Mouse (Mus musculus) liver, postnatal 0 days (tissue): Measurements from ENCODE around the gene Ano10. TPM values are rescaled to one million over a fixed set of nuclear protein-coding genes. Genes with fewer than 3 reads are reported as not detected.
"Not testable (repeated sequence)": the region's sequence is repeated elsewhere in the genome, so short reads cannot be mapped to it uniquely, and the experiment has no call there.

Source experiments
- ATAC-seq: fragments of 200-750 bp; cut with Nextera tagmentation; 2 replicates; pipeline ENCODE4 v1.8.0; 2017; ENCODE audit warnings: mild to moderate bottlenecking, moderate library complexity
- DNase-seq: peaks from one replicate; pipeline ENCODE4 v3.0.0-alpha.2; 2016
- H3K27ac ChIP-seq: fragments of 300-500 bp; sonication (generic); 2 replicates; pipeline ENCODE4 v1.5.1; 2014; ENCODE audit warnings: antibody characterized with exemption, moderate library complexity, mild to moderate bottlenecking, low read depth
- H3K27me3 ChIP-seq: fragments of 300-500 bp; sonication (generic); 2 replicates; pipeline ENCODE4 v1.6.1; 2014; ENCODE audit warnings: low read length, control low read depth, mixed read lengths; ENCODE audit not compliant: insufficient read depth
- H3K36me3 ChIP-seq: fragments of 300-500 bp; sonication (generic); replicated peaks from 2 replicates; pipeline ENCODE4 v1.6.1; 2014; ENCODE audit warnings: mild to moderate bottlenecking, control low read depth, low read length, moderate library complexity, mixed read lengths; ENCODE audit not compliant: insufficient read depth
- H3K4me1 ChIP-seq: fragments of 300-500 bp; sonication (generic); 2 replicates; pipeline ENCODE4 v1.6.1; 2014; ENCODE audit warnings: antibody characterized with exemption, mild to moderate bottlenecking, control low read depth; ENCODE audit not compliant: insufficient read depth
- H3K4me2 ChIP-seq: fragments of 300-500 bp; sonication (generic); 2 replicates; pipeline ENCODE4 v1.6.1; 2014; ENCODE audit warnings: low read depth, mild to moderate bottlenecking, low read length, moderate library complexity, mixed read lengths
- H3K4me3 ChIP-seq: fragments of 300-500 bp; sonication (generic); 2 replicates; pipeline ENCODE4 v1.5.1; 2014; ENCODE audit warnings: low read depth, low read length
- H3K9ac ChIP-seq: fragments of 300-500 bp; sonication (generic); replicated peaks from 2 replicates; pipeline ENCODE4 v1.6.1; 2014; ENCODE audit warnings: mild to moderate bottlenecking, moderate library complexity
- H3K9me3 ChIP-seq: fragments of 300-500 bp; sonication (generic); 2 replicates; pipeline ENCODE4 v1.6.1; 2016; ENCODE audit warnings: mild to moderate bottlenecking, control low read depth, low read length, mixed read lengths
- CTCF ChIP-seq: sonication (generic); IDR thresholded peaks from 2 replicates; pipeline ENCODE4 v1.5.1; 2016; ENCODE audit warnings: antibody characterized with exemption, low read depth
- EP300 ChIP-seq: IDR thresholded peaks from 2 replicates; pipeline ENCODE4 v1.6.1; 2016; ENCODE audit warnings: antibody characterized with exemption, low read depth, mild to moderate bottlenecking
- WGBS: fragments of 180-500 bp; shearing (Covaris S2); extraction: QIAGEN DNeasy Blood & Tissue Kit; methylation state at CpG from one replicate; pipeline ENCODE4 v1.1.7; 2014; ENCODE audit not compliant: insufficient replicate concordance; 5-methylcytosine and 5-hydroxymethylcytosine counted together
- polyA plus RNA-seq: library from polyadenylated mRNA; unstranded; fragments of >200 nt; fragmentation: Nextera tagmentation; extraction: Ambion mirVana; gene quantifications from 2 replicates; pipeline ENCODE4 v1.2.1, GENCODE M21; 2015

Gene Ano10
- polyA plus RNA-seq, 1 experiment from 2014 or later: 13.7 TPM

GRCm38 (mm10) chr9:122325996-122326395 lies 31.8 kb upstream of the Ano10 start:
- WGBS: 80% methylated on average over 1 of the region's 1 CpGs
- H3K27ac ChIP-seq: no peak overlapping the region
- H3K9ac ChIP-seq: no peak overlapping the region
- TF ChIP-seq CTCF (no peak), EP300 (no peak)
- H3K4me3 ChIP-seq: no peak overlapping the region
- no peak overlapping the region for H3K4me2 ChIP-seq
- H3K9me3 ChIP-seq: no peaks in the 10 kb centered on the region
- H3K27me3 ChIP-seq: no peaks in the 10 kb centered on the region
- no peak for DNase-seq
- H3K36me3 ChIP-seq: no peaks in the 10 kb centered on the region
- H3K4me1 ChIP-seq: peaks cover 7% of the 10 kb centered on the region; the same call in 1 of the 2 replicates
- ATAC-seq: no peak

- H3K27ac ChIP-seq: no peak overlapping the region
- DNase-seq: no peak
- H3K4me1 ChIP-seq: peaks cover 17% of the 10 kb centered on the region
- H3K9ac ChIP-seq: no peak overlapping the region
- H3K36me3 ChIP-seq: no peaks in the 10 kb centered on the region
- no peak overlapping the region for H3K4me3 ChIP-seq
- ATAC-seq: no peak
- H3K4me2 ChIP-seq: no peak overlapping the region
- no peaks in the 10 kb centered on the region for H3K9me3 ChIP-seq
- H3K27me3 ChIP-seq: no peaks in the 10 kb centered on the region
- 56% methylated on average over 3 of the region's 3 CpGs for WGBS
- TF ChIP-seq CTCF (no peak), EP300 (no peak)
These were observed 28.1 kb upstream of the Ano10 start for GRCm38 (mm10) chr9:122322356-122322755.

DNA sequence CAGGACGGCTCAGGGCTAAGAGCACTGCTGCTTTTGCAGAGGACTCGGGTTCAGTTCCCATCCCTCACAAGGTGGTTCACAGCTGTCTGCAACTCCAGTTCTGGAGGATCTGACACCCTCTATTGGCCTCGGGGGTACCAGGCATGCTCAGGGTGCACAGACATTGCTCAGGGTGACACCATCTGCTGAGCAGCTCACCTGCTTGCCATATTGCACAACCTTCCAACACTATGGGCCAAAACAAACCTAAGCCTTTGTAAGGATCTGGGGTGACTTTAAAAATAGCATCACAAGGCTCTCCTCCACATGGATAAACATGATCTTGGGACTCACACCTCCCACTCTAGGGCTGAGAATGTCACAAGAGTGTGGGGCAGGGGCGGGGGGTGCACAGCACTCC lies 26.4 kb upstream of the Ano10 start:
- no peak overlapping the region for H3K4me3 ChIP-seq
- DNase-seq (peak; percentile 14), ATAC-seq (peak; percentile 57; the same call in 1 of the 2 replicates)
- no peaks in the 10 kb centered on the region for H3K36me3 ChIP-seq
- H3K4me2 ChIP-seq: no peak overlapping the region
- H3K27ac ChIP-seq: no peak overlapping the region
- H3K27me3 ChIP-seq: no peaks in the 10 kb centered on the region
- no peak for TF ChIP-seq CTCF
- WGBS: 71% methylated on average over 4 of the region's 4 CpGs
- no peak overlapping the region for H3K9ac ChIP-seq
- H3K4me1 ChIP-seq: peaks cover 22% of the 10 kb centered on the region
- H3K9me3 ChIP-seq: no peaks in the 10 kb centered on the region

- WGBS: 51% methylated on average over 7 of the region's 7 CpGs
These were observed 22.3 kb upstream of the Ano10 start for GRCm38 (mm10) chr9:122316562-122316961.

GRCm38 (mm10) chr9:122315501-122315900 lies 21.3 kb upstream of the Ano10 start:
- TF ChIP-seq CTCF (no peak), EP300 (no peak)
- no peak overlapping the region for H3K4me3 ChIP-seq
- WGBS: 78% methylated on average over 11 of the region's 11 CpGs
- H3K9ac ChIP-seq: no peak overlapping the region
- DNase-seq (no peak), ATAC-seq (no peak)
- H3K36me3 ChIP-seq: no peaks in the 10 kb centered on the region
- no peak overlapping the region for H3K27ac ChIP-seq
- no peaks in the 10 kb centered on the region for H3K9me3 ChIP-seq
- no peak overlapping the region for H3K4me2 ChIP-seq
- H3K4me1 ChIP-seq: peaks cover 23% of the 10 kb centered on the region
- H3K27me3 ChIP-seq: no peaks in the 10 kb centered on the region

More at GRCm38 (mm10) chr9:122316562-122316961, 22.3 kb upstream of the Ano10 start:
- DNase-seq (no peak), ATAC-seq (peak; percentile 80)
- Histone ChIP-seq H3K27ac (peak overlapping the region; percentile 61), H3K9me3 (no peaks in the 10 kb centered on the region), H3K4me2 (0 out of 2 replicates have a peak overlapping the region, but pooled peaks have one; percentile 16), H3K36me3 (no peaks in the 10 kb centered on the region), H3K4me1 (peaks cover 23% of the 10 kb centered on the region), H3K4me3 (no peak overlapping the region), H3K9ac (no peak overlapping the region), H3K27me3 (no peaks in the 10 kb centered on the region)
- TF ChIP-seq EP300: no peak
- no peak for TF ChIP-seq CTCF

DNA sequence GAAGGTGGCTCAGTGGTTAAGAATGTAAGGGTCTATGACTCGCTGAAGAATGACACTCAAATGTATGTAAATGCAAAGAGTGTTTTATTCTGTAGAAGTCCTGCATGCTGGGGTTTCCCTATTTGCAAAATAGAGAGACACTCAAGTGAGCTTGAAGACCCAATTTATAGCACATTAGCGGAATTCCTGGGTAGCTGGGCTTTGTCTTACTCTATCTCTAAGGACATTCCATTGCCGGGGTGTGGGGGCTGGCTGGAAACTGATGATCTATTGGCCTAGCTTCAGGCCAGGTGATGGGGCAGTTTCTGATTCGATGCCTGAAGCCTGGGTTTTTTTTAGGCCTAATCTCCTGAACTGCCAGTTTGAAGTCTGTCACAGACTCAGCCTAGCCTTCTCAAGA lies 20.7 kb upstream of the Ano10 start:
- Histone ChIP-seq H3K27me3 (no peaks in the 10 kb centered on the region), H3K9ac (no peak overlapping the region), H3K9me3 (no peaks in the 10 kb centered on the region), H3K4me3 (no peak overlapping the region), H3K4me1 (peaks cover 23% of the 10 kb centered on the region), H3K4me2 (no peak overlapping the region), H3K27ac (no peak overlapping the region), H3K36me3 (no peaks in the 10 kb centered on the region)
- ATAC-seq: no peak
- TF ChIP-seq CTCF (no peak), EP300 (no peak)
- WGBS: 69% methylated on average over 4 of the region's 4 CpGs
- DNase-seq: no peak

DNA sequence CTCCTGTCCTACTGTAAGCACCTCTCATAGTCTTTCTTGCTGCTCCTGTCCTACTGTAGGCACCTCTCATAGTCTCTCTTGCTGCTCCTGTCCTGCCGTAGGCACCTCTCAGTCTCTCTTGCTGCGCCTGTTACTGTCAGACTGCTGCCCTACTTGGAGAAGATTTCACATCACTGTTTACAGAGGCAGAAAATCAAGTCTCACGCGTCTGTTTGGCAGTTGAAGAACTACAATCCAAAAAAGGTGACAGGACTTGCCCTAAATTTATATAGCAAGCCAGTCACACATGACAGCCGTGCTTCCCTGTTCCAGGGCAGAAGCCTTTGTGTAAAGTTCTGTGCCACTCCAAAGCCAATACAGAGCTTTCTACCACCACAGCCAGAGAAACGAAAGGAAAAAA lies 20.2 kb upstream of the Ano10 start:
- Histone ChIP-seq H3K9ac (no peak overlapping the region), H3K27ac (no peak overlapping the region), H3K27me3 (no peaks in the 10 kb centered on the region), H3K4me1 (peaks cover 23% of the 10 kb centered on the region), H3K4me3 (no peak overlapping the region), H3K9me3 (no peaks in the 10 kb centered on the region), H3K36me3 (no peaks in the 10 kb centered on the region), H3K4me2 (no peak overlapping the region)
- ATAC-seq (no peak), DNase-seq (no peak)
- WGBS: 75% methylated on average over 6 of the region's 6 CpGs
- TF ChIP-seq EP300 (no peak), CTCF (no peak)

DNA sequence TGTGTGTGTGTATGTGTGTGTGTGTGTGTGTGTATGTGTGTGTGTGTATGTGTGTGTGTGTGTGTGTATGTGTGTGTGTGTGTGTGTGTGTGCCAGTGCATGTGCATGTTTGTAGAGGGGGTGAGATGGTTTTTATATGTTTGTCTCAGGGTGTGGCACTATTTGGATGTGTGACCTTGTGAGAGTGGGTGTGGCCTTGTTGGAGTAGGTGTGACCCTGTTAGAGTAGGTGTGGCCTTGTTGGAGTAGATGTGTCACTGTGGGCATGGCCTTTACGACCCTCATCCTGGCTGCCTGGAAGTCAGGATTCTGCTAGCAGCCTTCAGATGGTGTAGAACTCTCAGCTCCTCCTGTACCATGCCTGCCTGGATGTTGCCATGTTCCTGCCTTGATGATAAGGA lies 18.9 kb upstream of the Ano10 start:
- H3K9me3 ChIP-seq, H3K27ac ChIP-seq, H3K4me3 ChIP-seq, H3K9ac ChIP-seq, H3K36me3 ChIP-seq, H3K27me3 ChIP-seq, DNase-seq, H3K4me2 ChIP-seq: not testable (repeated sequence)
- H3K4me1 ChIP-seq: peaks cover 22% of the 10 kb centered on the region
- peak; percentile 19; the same call in 1 of the 2 replicates for ATAC-seq
- 53% methylated on average over 1 of the region's 1 CpGs for WGBS
